Mouse (Mus musculus): ENCODE results near the gene Ccdc184. TPM values are rescaled to one million over a fixed set of nuclear protein-coding genes. Genes with fewer than 3 reads are reported as not detected.

Ccdc184 gene
- total and polyA plus RNA-seq, 3 experiments = 0.52 TPM; not detected in 2

GRCm38 (mm10) chr15:98214130-98214529, 47.2 kb downstream of the Ccdc184 start:
- H3K27ac ChIP-seq (ENCODE audit: control insufficient read depth, low read depth, low read length) = no peak overlapping the region
- H3K27me3 ChIP-seq (ENCODE audit: control insufficient read depth in 1 of 2, insufficient read depth in 2 of 2, low read length in 2 of 2) = peaks cover 7 to 10% of the 10 kb centered on the region in 2 experiments
- no peaks in the 10 kb centered on the region; a peak in 1 of 4 replicates for H3K36me3 ChIP-seq (ENCODE audit: control insufficient read depth in 1 of 2, insufficient read depth in 2 of 2, low read length in 2 of 2)
- H3K4me1 ChIP-seq (ENCODE audit: control insufficient read depth in 1 of 2, insufficient read depth in 2 of 2, low read length in 2 of 2) = peaks cover 0 to 11% of the 10 kb centered on the region in 2 experiments; a peak in 2 of 4 replicates
- no peak overlapping the region for H3K9ac ChIP-seq (ENCODE audit: control insufficient read depth, low read depth, low read length, poor library complexity, severe bottlenecking)
- peak; percentile 16 for DNase-seq (ENCODE audit: low read depth, low spot score)
- H3K79me2 ChIP-seq (ENCODE audit: control insufficient read depth, insufficient read depth, low read length, poor library complexity) = no peaks in the 10 kb centered on the region
- TF ChIP-seq MYB (IDR thresholded peaks at IDR 0.05; ENCODE audit: low read depth, low read length) = no peak
- no peak for TF ChIP-seq UBTF (IDR thresholded peaks at IDR 0.05; ENCODE audit: borderline replicate concordance, insufficient read depth, low read depth, low read length)
- TF ChIP-seq TAL1 (IDR thresholded peaks at IDR 0.05; ENCODE audit: low read length) = no peak
- no peak for TF ChIP-seq ZKSCAN1 (IDR thresholded peaks at IDR 0.05; ENCODE audit: low read depth, low read length)
- no peak for TF ChIP-seq ZC3H11A (IDR thresholded peaks at IDR 0.05; ENCODE audit: low read depth, low read length)
- TF ChIP-seq TCF12 (IDR thresholded peaks at IDR 0.05; ENCODE audit: low read depth, low read length) = no peak
- no peak for TF ChIP-seq E2F4 (IDR thresholded peaks at IDR 0.05; ENCODE audit: borderline replicate concordance, low read depth, low read length)
- no peak for TF ChIP-seq RCOR1 (IDR thresholded peaks at IDR 0.05; ENCODE audit: low read depth, low read length)
- TF ChIP-seq USF1 (IDR thresholded peaks at IDR 0.05; ENCODE audit: low read depth, low read length) = no peak
- TF ChIP-seq MAFK (IDR thresholded peaks at IDR 0.05; ENCODE audit: borderline replicate concordance, low read depth, low read length) = no peak
- TF ChIP-seq MAZ (IDR thresholded peaks at IDR 0.05; ENCODE audit: low read depth, low read length) = no peak
- no peak for TF ChIP-seq MXI1 (IDR thresholded peaks at IDR 0.05; ENCODE audit: low read depth, low read length)
- TF ChIP-seq ZNF384 (IDR thresholded peaks at IDR 0.05; ENCODE audit: low read depth, low read length) = no peak
- TF ChIP-seq ZMIZ1 (IDR thresholded peaks at IDR 0.05; ENCODE audit: low read depth, low read length) = no peak
- no peak for TF ChIP-seq MEF2A (IDR thresholded peaks at IDR 0.05; ENCODE audit: extremely low read depth, insufficient replicate concordance, low read depth, low read length, poor library complexity, severe bottlenecking)
- no peak for TF ChIP-seq HCFC1 (IDR thresholded peaks at IDR 0.05; ENCODE audit: low read depth, low read length)
- TF ChIP-seq GABPA (IDR thresholded peaks at IDR 0.05; ENCODE audit: low read depth, low read length) = no peak
- no peak for TF ChIP-seq ELF1 (IDR thresholded peaks at IDR 0.05; ENCODE audit: low read depth, low read length)
- no peaks in the 10 kb centered on the region for H3K9me3 ChIP-seq (replicated peaks; ENCODE audit: insufficient read depth, low read length)
- H3K4me3 ChIP-seq (ENCODE audit: control insufficient read depth in 1 of 2, insufficient read depth in 1 of 2, low read depth in 2 of 2, low read length in 2 of 2) = no peak overlapping the region

Other genes starting within 250 kb of the Ccdc184 start
- gene Tmem106c, start 203.0 kb upstream of the Ccdc184 start, total RNA-seq (2012; rRNA removed) = 54.3 and 57.9 TPM in 2 replicates
- 100 to 1,000 TPM in 1 of 2 experiments, not detected in 1; 121 TPM for gene Tmem106c, start 203.0 kb upstream of the Ccdc184 start, polyA plus RNA-seq (2012; ENCODE audit: insufficient read depth in 1 of 2, insufficient read length in 2 of 2, low read depth in 1 of 2, low replicate concordance in 2 of 2, missing spikeins in 1 of 2)
- 0.04 TPM in 1 of 2 replicates, not detected in the other for gene Col2a1, start 162.5 kb upstream of the Ccdc184 start, total RNA-seq (2012; rRNA removed)
- under 1 TPM in 1 of 2 experiments, not detected in 1; 0.04 TPM for gene Col2a1, start 162.5 kb upstream of the Ccdc184 start, polyA plus RNA-seq (2012; ENCODE audit: insufficient read depth in 1 of 2, insufficient read length in 2 of 2, low read depth in 1 of 2, low replicate concordance in 2 of 2, missing spikeins in 1 of 2)
- 96.0 and 150 TPM in 2 replicates for gene Pfkm, start 74.6 kb upstream of the Ccdc184 start, total RNA-seq (2012; rRNA removed)
- gene Pfkm, start 74.6 kb upstream of the Ccdc184 start, polyA plus RNA-seq (2012; ENCODE audit: insufficient read depth in 1 of 2, insufficient read length in 2 of 2, low read depth in 1 of 2, low replicate concordance in 2 of 2, missing spikeins in 1 of 2) = 100 to 1,000 TPM in 1 of 2 experiments, not detected in 1; 125 TPM
- gene Senp1, start 73.4 kb upstream of the Ccdc184 start, total RNA-seq (2012; rRNA removed) = 34.1 and 41.4 TPM in 2 replicates
- 10 to 100 TPM in 1 of 2 experiments, not detected in 1; 96.5 TPM for gene Senp1, start 73.4 kb upstream of the Ccdc184 start, polyA plus RNA-seq (2012; ENCODE audit: insufficient read depth in 1 of 2, insufficient read length in 2 of 2, low read depth in 1 of 2, low replicate concordance in 2 of 2, missing spikeins in 1 of 2)
- gene Asb8, start 1.5 kb upstream of the Ccdc184 start, total RNA-seq (2012; rRNA removed) = 28.7 and 33.1 TPM in 2 replicates
- gene Asb8, start 1.5 kb upstream of the Ccdc184 start, polyA plus RNA-seq (2012; ENCODE audit: insufficient read depth in 1 of 2, insufficient read length in 2 of 2, low read depth in 1 of 2, low replicate concordance in 2 of 2, missing spikeins in 1 of 2) = 10 to 100 TPM in 1 of 2 experiments, not detected in 1; 38.2 TPM
- not detected in 2 replicates for gene Olfr288, start 28.4 kb downstream of the Ccdc184 start, total RNA-seq (2012; rRNA removed)
- not detected for gene Olfr288, start 28.4 kb downstream of the Ccdc184 start, polyA plus RNA-seq (2012; ENCODE audit: insufficient read depth in 1 of 2, insufficient read length in 2 of 2, low read depth in 1 of 2, low replicate concordance in 2 of 2, missing spikeins in 1 of 2)
- not detected in 2 replicates for gene Gm44579, start 53.8 kb downstream of the Ccdc184 start, total RNA-seq (2012; rRNA removed)
- not detected for gene Gm44579, start 53.8 kb downstream of the Ccdc184 start, polyA plus RNA-seq (2012; ENCODE audit: insufficient read depth in 1 of 2, insufficient read length in 2 of 2, low read depth in 1 of 2, low replicate concordance in 2 of 2, missing spikeins in 1 of 2)
- gene Olfr287, start 53.9 kb downstream of the Ccdc184 start, total RNA-seq (2012; rRNA removed) = not detected in 2 replicates
- gene Olfr287, start 53.9 kb downstream of the Ccdc184 start, polyA plus RNA-seq (2012; ENCODE audit: insufficient read depth in 1 of 2, insufficient read length in 2 of 2, low read depth in 1 of 2, low replicate concordance in 2 of 2, missing spikeins in 1 of 2) = not detected
- not detected in 2 replicates for gene Olfr286, start 67.3 kb downstream of the Ccdc184 start, total RNA-seq (2012; rRNA removed)
- gene Olfr286, start 67.3 kb downstream of the Ccdc184 start, polyA plus RNA-seq (2012; ENCODE audit: insufficient read depth in 1 of 2, insufficient read length in 2 of 2, low read depth in 1 of 2, low replicate concordance in 2 of 2, missing spikeins in 1 of 2) = under 1 TPM in 1 of 2 experiments, not detected in 1; 0.04 TPM
- not detected in 2 replicates for gene H1fnt, start 90.1 kb downstream of the Ccdc184 start, total RNA-seq (2012; rRNA removed)
- gene H1fnt, start 90.1 kb downstream of the Ccdc184 start, polyA plus RNA-seq (2012; ENCODE audit: insufficient read depth in 1 of 2, insufficient read length in 2 of 2, low read depth in 1 of 2, low replicate concordance in 2 of 2, missing spikeins in 1 of 2) = not detected
- not detected in 2 replicates for gene Zfp641, start 129.0 kb downstream of the Ccdc184 start, total RNA-seq (2012; rRNA removed)
- gene Zfp641, start 129.0 kb downstream of the Ccdc184 start, polyA plus RNA-seq (2012; ENCODE audit: insufficient read depth in 1 of 2, insufficient read length in 2 of 2, low read depth in 1 of 2, low replicate concordance in 2 of 2, missing spikeins in 1 of 2) = not detected
- 0.07 TPM in 1 of 2 replicates, not detected in the other for gene Olfr285, start 150.2 kb downstream of the Ccdc184 start, total RNA-seq (2012; rRNA removed)
- under 1 TPM in 1 of 2 experiments, not detected in 1; 0.01 TPM for gene Olfr285, start 150.2 kb downstream of the Ccdc184 start, polyA plus RNA-seq (2012; ENCODE audit: insufficient read depth in 1 of 2, insufficient read length in 2 of 2, low read depth in 1 of 2, low replicate concordance in 2 of 2, missing spikeins in 1 of 2)
- gene Olfr284, start 173.8 kb downstream of the Ccdc184 start, total RNA-seq (2012; rRNA removed) = not detected in 2 replicates
- gene Olfr284, start 173.8 kb downstream of the Ccdc184 start, polyA plus RNA-seq (2012; ENCODE audit: insufficient read depth in 1 of 2, insufficient read length in 2 of 2, low read depth in 1 of 2, low replicate concordance in 2 of 2, missing spikeins in 1 of 2) = not detected
- 0.20 and 0.46 TPM in 2 replicates for gene Olfr283, start 213.8 kb downstream of the Ccdc184 start, total RNA-seq (2012; rRNA removed)
- gene Olfr283, start 213.8 kb downstream of the Ccdc184 start, polyA plus RNA-seq (2012; ENCODE audit: insufficient read depth in 1 of 2, insufficient read length in 2 of 2, low read depth in 1 of 2, low replicate concordance in 2 of 2, missing spikeins in 1 of 2) = under 1 TPM in 1 of 2 experiments, not detected in 1; 0.11 TPM

Data from MEL (cell line).